Mouse (Mus musculus): ENCODE measurements around the gene Robo2. TPM values are rescaled to one million over a fixed set of nuclear protein-coding genes. Genes with fewer than 3 reads are reported as not detected.

The Robo2 gene
- polyA plus RNA-seq, 1 experiment from 2014 or later: 56.4 TPM

DNA sequence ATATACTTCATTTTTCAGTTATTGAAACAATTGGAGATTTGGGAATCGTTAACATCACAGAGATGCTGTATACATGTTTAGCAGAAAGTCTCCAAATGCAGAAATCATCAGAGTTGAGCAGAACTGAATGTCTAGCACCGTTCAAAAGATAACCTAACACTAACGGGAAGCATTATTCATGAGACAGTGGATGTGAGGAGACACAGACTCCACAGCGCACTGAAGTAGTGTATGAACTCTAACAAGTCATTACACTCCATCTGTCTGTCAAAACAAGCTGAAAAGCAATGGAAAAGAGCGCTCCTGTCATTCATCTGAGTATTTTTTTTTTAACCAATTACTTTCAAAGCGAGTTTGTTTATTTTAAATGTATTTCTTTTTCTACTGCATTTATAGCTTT lies 129.1 kb downstream of the Robo2 start:
- no peak overlapping the region for H3K4me3 ChIP-seq (ENCODE audit: low read depth, low read length)
- no peak for DNase-seq
- no peaks in the 10 kb centered on the region for H3K27me3 ChIP-seq (ENCODE audit: insufficient read depth, low read length)
- no peak overlapping the region for H3K27ac ChIP-seq (ENCODE audit: low read depth)
- H3K4me2 ChIP-seq: no peak overlapping the region
- no peak overlapping the region for H3K9ac ChIP-seq
- WGBS: 43% methylated on average over 6 of the region's 6 CpGs
- ATAC-seq (ENCODE audit: insufficient read depth): no peak
- no peaks in the 10 kb centered on the region for H3K36me3 ChIP-seq (ENCODE audit: insufficient read depth)
- no peak for TF ChIP-seq CTCF (IDR thresholded peaks at IDR 0.05; ENCODE audit: low read depth)
- no peaks in the 10 kb centered on the region for H3K4me1 ChIP-seq (ENCODE audit: insufficient read depth)
- no peaks in the 10 kb centered on the region for H3K9me3 ChIP-seq (ENCODE audit: low read depth, low read length)

DNA sequence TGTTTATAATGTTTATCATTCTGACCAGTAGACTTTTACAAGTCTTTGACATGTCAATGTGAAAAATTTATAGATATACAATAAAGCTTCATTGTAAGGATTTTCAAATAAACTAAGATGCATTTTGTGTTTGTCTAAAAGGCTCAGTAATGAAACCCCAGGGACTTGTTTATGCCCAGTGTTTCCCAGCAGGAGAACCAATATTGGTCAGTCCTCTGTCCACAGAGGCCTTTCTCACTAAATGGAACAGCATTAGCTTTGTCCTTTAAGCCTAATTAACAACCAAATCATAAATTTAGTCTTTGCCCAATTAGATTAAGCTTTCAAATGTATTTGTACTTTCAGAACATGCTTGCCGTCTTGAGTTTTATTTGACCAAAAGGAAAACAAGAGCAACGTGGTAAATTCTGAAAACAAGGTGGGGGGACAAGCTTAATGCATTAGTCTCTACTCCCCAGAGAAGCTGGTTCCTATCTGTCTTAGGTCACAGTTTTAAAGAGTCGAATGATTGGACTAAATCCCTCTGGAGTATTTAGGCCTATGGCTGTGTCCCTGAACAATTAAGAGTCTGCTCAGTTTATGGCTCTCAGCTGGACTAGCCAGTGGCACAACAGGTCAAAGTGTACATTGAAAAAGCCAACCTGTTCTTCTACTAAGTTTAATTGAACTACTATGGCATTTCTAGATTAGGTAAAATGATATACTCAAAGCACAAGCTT lies 134.6 kb downstream of the Robo2 start:
- TF ChIP-seq CTCF (IDR thresholded peaks at IDR 0.05; ENCODE audit: low read depth): no peak
- Histone ChIP-seq H3K9me3 (ENCODE audit: low read depth, low read length) (no peaks in the 10 kb centered on the region), H3K27ac (ENCODE audit: low read depth) (no peak overlapping the region), H3K4me2 (no peak overlapping the region), H3K27me3 (ENCODE audit: insufficient read depth, low read length) (no peaks in the 10 kb centered on the region), H3K36me3 (ENCODE audit: insufficient read depth) (no peaks in the 10 kb centered on the region), H3K4me1 (ENCODE audit: insufficient read depth) (no peaks in the 10 kb centered on the region), H3K4me3 (ENCODE audit: low read depth, low read length) (no peak overlapping the region), H3K9ac (no peak overlapping the region)
- ATAC-seq (ENCODE audit: insufficient read depth): no peak
- WGBS: 65% methylated on average over 3 of the region's 3 CpGs
- no peak for DNase-seq

DNA sequence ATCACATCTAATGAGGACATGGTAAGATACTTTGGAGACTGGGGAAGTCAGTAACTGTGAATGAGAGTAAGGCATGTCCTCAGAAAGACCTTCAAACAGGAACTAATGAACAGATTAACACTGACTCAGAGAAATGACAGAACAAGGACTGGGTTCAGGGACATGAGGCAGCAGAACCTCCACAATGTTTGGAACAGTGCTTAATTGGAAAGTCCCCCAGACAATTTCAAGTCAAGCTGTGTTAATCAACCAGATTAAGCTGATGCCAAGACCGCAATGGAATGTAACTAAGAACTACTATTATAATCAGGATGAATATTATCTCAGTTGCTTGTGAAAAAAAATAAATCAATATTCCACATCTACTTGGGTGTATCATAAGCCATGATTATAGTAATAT lies 137.0 kb downstream of the Robo2 start:
- TF ChIP-seq CTCF (IDR thresholded peaks at IDR 0.05; ENCODE audit: low read depth): no peak
- Histone ChIP-seq H3K4me2 (no peak overlapping the region), H3K9ac (no peak overlapping the region), H3K4me3 (ENCODE audit: low read depth, low read length) (no peak overlapping the region), H3K9me3 (ENCODE audit: low read depth, low read length) (no peaks in the 10 kb centered on the region), H3K27me3 (ENCODE audit: insufficient read depth, low read length) (no peaks in the 10 kb centered on the region), H3K36me3 (ENCODE audit: insufficient read depth) (no peaks in the 10 kb centered on the region), H3K4me1 (ENCODE audit: insufficient read depth) (no peaks in the 10 kb centered on the region), H3K27ac (ENCODE audit: low read depth) (no peak overlapping the region)
- WGBS: 87% methylated on average over 1 of the region's 1 CpGs
- DNase-seq (no peak), ATAC-seq (ENCODE audit: insufficient read depth) (no peak)

DNA sequence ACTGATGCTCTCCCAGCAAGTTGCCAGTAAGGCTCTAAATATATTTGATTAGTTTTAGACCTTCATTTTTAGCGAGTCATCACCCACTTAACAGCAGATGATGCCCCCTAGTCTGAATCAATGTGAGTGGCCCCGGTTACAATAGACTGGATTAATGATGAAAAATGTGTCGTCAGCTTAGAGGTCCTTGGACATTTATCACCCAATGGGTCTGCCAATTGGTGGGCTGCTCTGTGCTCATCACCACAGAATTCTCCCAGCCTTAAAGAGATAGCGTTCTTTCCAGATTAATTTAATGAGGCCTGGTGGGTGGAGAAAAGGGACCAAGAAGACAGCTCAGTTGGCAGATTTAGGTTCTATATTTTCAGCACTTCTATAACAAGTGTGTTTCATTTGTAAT lies 138.6 kb downstream of the Robo2 start:
- no peak overlapping the region for H3K4me2 ChIP-seq
- no peak overlapping the region for H3K9ac ChIP-seq
- no peak for ATAC-seq (ENCODE audit: insufficient read depth)
- DNase-seq: no peak
- WGBS: 40% methylated on average over 4 of the region's 4 CpGs
- no peaks in the 10 kb centered on the region for H3K27me3 ChIP-seq (ENCODE audit: insufficient read depth, low read length)
- no peaks in the 10 kb centered on the region for H3K9me3 ChIP-seq (ENCODE audit: low read depth, low read length)
- H3K27ac ChIP-seq (ENCODE audit: low read depth): no peak overlapping the region
- H3K36me3 ChIP-seq (ENCODE audit: insufficient read depth): no peaks in the 10 kb centered on the region
- no peaks in the 10 kb centered on the region for H3K4me1 ChIP-seq (ENCODE audit: insufficient read depth)
- H3K4me3 ChIP-seq (ENCODE audit: low read depth, low read length): no peak overlapping the region
- TF ChIP-seq CTCF (IDR thresholded peaks at IDR 0.05; ENCODE audit: low read depth): no peak

DNA sequence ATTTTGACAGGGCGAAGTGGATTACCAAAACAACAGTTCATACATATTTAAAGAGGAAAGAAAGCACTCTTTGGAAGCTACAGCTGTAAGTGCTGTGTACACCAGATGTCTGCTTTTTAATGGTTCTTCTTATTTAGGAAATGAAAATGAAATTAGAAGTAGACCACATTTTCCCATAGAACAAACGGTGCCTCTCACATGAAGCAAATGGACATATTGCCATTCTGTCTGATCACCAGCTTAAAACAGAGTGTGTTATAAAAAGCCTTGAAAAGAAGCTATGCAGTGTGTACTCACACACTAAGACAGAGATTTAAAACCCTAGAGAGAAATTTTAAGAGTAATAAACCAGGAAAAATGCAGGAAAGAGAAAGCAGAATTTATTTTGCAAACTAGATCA lies 153.4 kb downstream of the Robo2 start:
- H3K27ac ChIP-seq (ENCODE audit: low read depth): no peak overlapping the region
- no peak for TF ChIP-seq CTCF (IDR thresholded peaks at IDR 0.05; ENCODE audit: low read depth)
- H3K4me3 ChIP-seq (ENCODE audit: low read depth, low read length): no peak overlapping the region
- H3K4me2 ChIP-seq: no peak overlapping the region
- no peaks in the 10 kb centered on the region for H3K36me3 ChIP-seq (ENCODE audit: insufficient read depth)
- no peaks in the 10 kb centered on the region for H3K27me3 ChIP-seq (ENCODE audit: insufficient read depth, low read length)
- DNase-seq (no peak), ATAC-seq (ENCODE audit: insufficient read depth) (no peak)
- 69% methylated on average over 2 of the region's 2 CpGs for WGBS
- no peaks in the 10 kb centered on the region for H3K9me3 ChIP-seq (ENCODE audit: low read depth, low read length)
- no peaks in the 10 kb centered on the region for H3K4me1 ChIP-seq (ENCODE audit: insufficient read depth)
- H3K9ac ChIP-seq: no peak overlapping the region

DNA sequence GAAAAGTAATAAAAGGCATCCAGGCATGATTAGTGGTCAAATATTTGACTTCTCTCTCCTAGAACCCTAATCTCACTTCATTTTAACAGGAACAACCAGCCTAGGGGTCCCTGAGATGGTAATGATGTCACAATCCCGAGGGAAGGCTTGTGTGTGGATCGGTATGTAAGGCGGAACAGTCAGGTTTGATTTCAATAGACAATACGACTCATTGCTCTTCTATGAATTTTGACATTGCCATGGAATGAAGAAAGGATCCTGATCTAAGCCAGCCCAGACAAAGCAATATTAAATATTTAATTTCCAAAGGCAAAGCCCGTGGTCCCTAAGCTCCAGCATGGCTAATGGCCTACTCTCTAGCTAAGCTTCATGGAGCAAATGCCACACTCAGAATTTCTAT lies 167.2 kb downstream of the Robo2 start:
- DNase-seq (no peak), ATAC-seq (ENCODE audit: insufficient read depth) (no peak)
- Histone ChIP-seq H3K27ac (ENCODE audit: low read depth) (no peak overlapping the region), H3K4me2 (no peak overlapping the region), H3K36me3 (ENCODE audit: insufficient read depth) (no peaks in the 10 kb centered on the region), H3K27me3 (ENCODE audit: insufficient read depth, low read length) (no peaks in the 10 kb centered on the region), H3K9me3 (ENCODE audit: low read depth, low read length) (no peaks in the 10 kb centered on the region), H3K9ac (no peak overlapping the region), H3K4me1 (ENCODE audit: insufficient read depth) (no peaks in the 10 kb centered on the region), H3K4me3 (ENCODE audit: low read depth, low read length) (no peak overlapping the region)
- 85% methylated on average over 5 of the region's 5 CpGs for WGBS
- no peak for TF ChIP-seq CTCF (IDR thresholded peaks at IDR 0.05; ENCODE audit: low read depth)

DNA sequence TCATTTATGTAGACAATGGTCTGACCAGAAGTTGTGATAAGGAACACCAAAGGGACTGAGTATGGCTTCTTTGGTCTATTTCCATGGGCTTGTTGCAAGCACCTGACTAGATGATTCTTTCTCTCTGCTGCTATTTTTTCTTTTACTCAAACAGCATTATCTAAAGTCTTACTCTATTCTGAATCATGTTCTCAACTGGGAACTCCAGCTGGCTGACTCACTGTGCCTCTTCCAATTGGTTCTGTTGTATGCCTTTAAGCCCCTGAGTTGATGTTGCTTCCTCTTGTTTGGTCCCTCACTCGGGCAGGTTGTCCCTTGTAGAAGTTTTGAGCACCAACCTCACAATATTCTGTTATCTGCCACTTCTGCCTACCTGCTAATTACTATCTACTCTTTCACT lies 170.1 kb downstream of the Robo2 start:
- no peaks in the 10 kb centered on the region for H3K4me1 ChIP-seq (ENCODE audit: insufficient read depth)
- no peak overlapping the region for H3K4me2 ChIP-seq
- no peaks in the 10 kb centered on the region for H3K36me3 ChIP-seq (ENCODE audit: insufficient read depth)
- no peak overlapping the region for H3K27ac ChIP-seq (ENCODE audit: low read depth)
- 73% methylated on average over 1 of the region's 1 CpGs for WGBS
- no peak overlapping the region for H3K9ac ChIP-seq
- DNase-seq (no peak), ATAC-seq (ENCODE audit: insufficient read depth) (no peak)
- H3K27me3 ChIP-seq (ENCODE audit: insufficient read depth, low read length): no peaks in the 10 kb centered on the region
- H3K9me3 ChIP-seq (ENCODE audit: low read depth, low read length): no peaks in the 10 kb centered on the region
- no peak overlapping the region for H3K4me3 ChIP-seq (ENCODE audit: low read depth, low read length)
- no peak for TF ChIP-seq CTCF (IDR thresholded peaks at IDR 0.05; ENCODE audit: low read depth)

Data from lung, embryonic 14.5 days (tissue).